Mouse (Mus musculus) macrophage (primary cell): Measurements from ENCODE around the gene Tpst2. TPM values are rescaled to one million over a fixed set of nuclear protein-coding genes. Genes with fewer than 3 reads are reported as not detected.

Source experiments
- H3K27ac ChIP-seq: fragments of 350-480 bp; formaldehyde crosslinking; 2 replicates; pipeline ENCODE4 v1.9.0; 2021
- H3K36me3 ChIP-seq: fragments of 350-480 bp; formaldehyde crosslinking; 2 replicates; pipeline ENCODE4 v1.9.0; 2021; ENCODE audit errors: inconsistent target
- H3K4me3 ChIP-seq: fragments of 350-480 bp; formaldehyde crosslinking; 2 replicates; pipeline ENCODE4 v1.9.0; 2021; ENCODE audit errors: inconsistent target
- H3K79me2 ChIP-seq: fragments of 350-480 bp; formaldehyde crosslinking; 2 replicates; pipeline ENCODE4 v1.9.0; 2021; ENCODE audit errors: inconsistent target
- WGBS: methylation state at CpG from one replicate; pipeline ENCODE4 v1.1.7; 2026; ENCODE audit warnings: inconsistent platforms; ENCODE audit not compliant: missing documents; 5-methylcytosine and 5-hydroxymethylcytosine counted together
- polyA plus RNA-seq: library from polyadenylated mRNA; stranded (reverse); fragments of 250-400 nt; gene quantifications from 3 replicates; pipeline ENCODE4 v1.2.4, GENCODE M21; 2018; ENCODE audit warnings: inconsistent platforms

Tpst2 gene
- polyA plus RNA-seq, 1 experiment from 2014 or later, result 89.5 TPM

GRCm38 (mm10) chr5:112266011-112266777 lies 10.3 kb upstream of the Tpst2 start:
- H3K36me3 ChIP-seq, result no peaks in the 10 kb centered on the region
- 1% methylated on average over 9 of the region's 9 CpGs for WGBS
- no peaks in the 10 kb centered on the region for H3K79me2 ChIP-seq
- peak overlapping the region; percentile 96 for H3K27ac ChIP-seq
- no peak overlapping the region for H3K4me3 ChIP-seq

- H3K27ac ChIP-seq, result no peak overlapping the region
- H3K4me3 ChIP-seq, result no peak overlapping the region
- no peaks in the 10 kb centered on the region for H3K36me3 ChIP-seq
- WGBS, result 58% methylated on average over 24 of the region's 24 CpGs
- no peaks in the 10 kb centered on the region for H3K79me2 ChIP-seq
Observed at GRCm38 (mm10) chr5:112270764-112271541, 5.5 kb upstream of the Tpst2 start.

- WGBS, result 47% methylated on average over 2 of the region's 2 CpGs
- no peak overlapping the region for H3K27ac ChIP-seq
- no peaks in the 10 kb centered on the region for H3K36me3 ChIP-seq
- peaks cover 12% of the 10 kb centered on the region for H3K79me2 ChIP-seq
- no peak overlapping the region for H3K4me3 ChIP-seq
Observed at GRCm38 (mm10) chr5:112272934-112273333, 3.6 kb upstream of the Tpst2 start.

- WGBS, result 58% methylated on average over 2 of the region's 2 CpGs
- no peaks in the 10 kb centered on the region for H3K36me3 ChIP-seq
- H3K27ac ChIP-seq, result no peak overlapping the region
- H3K4me3 ChIP-seq, result no peak overlapping the region
- peaks cover 22% of the 10 kb centered on the region for H3K79me2 ChIP-seq
Observed at GRCm38 (mm10) chr5:112273746-112274463, 2.6 kb upstream of the Tpst2 start.

GRCm38 (mm10) chr5:112275021-112275804 lies 1.3 kb upstream of the Tpst2 start:
- no peaks in the 10 kb centered on the region for H3K36me3 ChIP-seq
- peak overlapping the region; percentile 44 for H3K4me3 ChIP-seq
- H3K27ac ChIP-seq, result peak overlapping the region; percentile 48; the same call in 1 of the 2 replicates
- WGBS, result 36% methylated on average over 4 of the region's 4 CpGs
- peaks cover 31% of the 10 kb centered on the region for H3K79me2 ChIP-seq

GRCm38 (mm10) chr5:112276907-112277348 lies 437 bp downstream of the Tpst2 start:
- peaks cover 46% of the 10 kb centered on the region for H3K79me2 ChIP-seq
- WGBS, result under 1% methylated on average over 24 of the region's 24 CpGs
- H3K4me3 ChIP-seq, result peak overlapping the region; percentile 79
- H3K27ac ChIP-seq, result peak overlapping the region; percentile 94
- no peaks in the 10 kb centered on the region for H3K36me3 ChIP-seq

GRCm38 (mm10) chr5:112277906-112278470 lies 1.5 kb downstream of the Tpst2 start:
- Histone ChIP-seq H3K79me2 (peaks cover 57% of the 10 kb centered on the region), H3K4me3 (peak overlapping the region; percentile 79), H3K27ac (peak overlapping the region; percentile 94), H3K36me3 (no peaks in the 10 kb centered on the region)
- WGBS, result 37% methylated on average over 11 of the region's 11 CpGs

- H3K4me3 ChIP-seq, result no peak overlapping the region; the same call in 1 of the 2 replicates
- H3K79me2 ChIP-seq, result peaks cover 71% of the 10 kb centered on the region
- peak overlapping the region; percentile 94 for H3K27ac ChIP-seq
- no peaks in the 10 kb centered on the region for H3K36me3 ChIP-seq
- 23% methylated on average over 17 of the region's 17 CpGs for WGBS
Observed at GRCm38 (mm10) chr5:112279181-112280021, 2.9 kb downstream of the Tpst2 start.

GRCm38 (mm10) chr5:112280151-112280550 lies 3.7 kb downstream of the Tpst2 start:
- H3K79me2 ChIP-seq, result peaks cover 79% of the 10 kb centered on the region
- no peak overlapping the region; the same call in 1 of the 2 replicates for H3K4me3 ChIP-seq
- WGBS, result 0% methylated on average over 7 of the region's 7 CpGs
- H3K27ac ChIP-seq, result peak overlapping the region; percentile 94
- H3K36me3 ChIP-seq, result peaks cover 3% of the 10 kb centered on the region; the same call in 1 of the 2 replicates

GRCm38 (mm10) chr5:112280863-112281660 lies 4.6 kb downstream of the Tpst2 start:
- Histone ChIP-seq H3K4me3 (no peak overlapping the region), H3K36me3 (peaks cover 4% of the 10 kb centered on the region; the same call in 1 of the 2 replicates), H3K79me2 (peaks cover 88% of the 10 kb centered on the region), H3K27ac (peak overlapping the region; percentile 94)
- WGBS, result 56% methylated on average over 15 of the region's 15 CpGs

GRCm38 (mm10) chr5:112281676-112282075 lies 5.2 kb downstream of the Tpst2 start:
- Histone ChIP-seq H3K36me3 (peaks cover 4% of the 10 kb centered on the region; the same call in 1 of the 2 replicates), H3K4me3 (no peak overlapping the region), H3K79me2 (peaks cover 94% of the 10 kb centered on the region), H3K27ac (peak overlapping the region; percentile 94)
- WGBS, result 27% methylated on average over 4 of the region's 4 CpGs

- Histone ChIP-seq H3K27ac (peak overlapping the region; percentile 94), H3K36me3 (peaks cover 4% of the 10 kb centered on the region; the same call in 1 of the 2 replicates)
- WGBS, result 33% methylated on average over 6 of the region's 6 CpGs
Observed at GRCm38 (mm10) chr5:112282123-112282779, 5.8 kb downstream of the Tpst2 start.

More at GRCm38 (mm10) chr5:112282123-112282779, 5.8 kb downstream of the Tpst2 start:
- Histone ChIP-seq H3K4me3 (no peak overlapping the region), H3K79me2 (peaks cover 95% of the 10 kb centered on the region)
